Mouse (Mus musculus) R1 (cell line): ENCODE measurements at regions not wholly inside any gene's neighbourhood (a gene's known extent, or its start where the extent isn't known, plus 50 kb on each side); places are given as distances from the start of the nearest gene placed in this dataset.
A peak's percentile ranks its signal among the peaks of the same experiment; 100 is the strongest.

Source experiments
- DNase-seq: peaks from one replicate; pipeline ENCODE4 v3.0.0-alpha.2; 2018; ENCODE audit warnings: low read depth, low spot score

- no peak for DNase-seq
Measured at GRCm38 (mm10) chr3:35232487-35232886, 521.4 kb upstream of the Atp11b start.

DNA sequence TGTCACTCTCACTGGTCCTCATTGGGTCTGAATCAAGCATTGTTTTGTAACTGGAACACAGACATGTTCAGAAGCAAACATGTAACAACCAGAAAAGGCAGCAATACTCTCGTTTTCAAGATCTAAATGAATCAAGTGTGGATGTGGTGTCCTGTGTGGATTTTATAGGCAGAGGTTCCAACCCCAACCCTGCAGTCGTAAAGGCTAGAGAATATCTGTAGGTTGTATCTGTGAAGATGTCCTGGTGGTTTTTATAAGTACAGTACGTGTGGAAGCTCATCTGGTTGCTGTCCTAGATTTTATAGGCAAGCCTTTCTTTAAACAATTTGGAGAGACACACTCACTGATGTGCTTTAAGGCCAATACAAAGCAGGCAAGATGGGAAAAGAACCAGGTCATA lies 518.8 kb upstream of the Atp11b start:
- no peak for DNase-seq

DNA sequence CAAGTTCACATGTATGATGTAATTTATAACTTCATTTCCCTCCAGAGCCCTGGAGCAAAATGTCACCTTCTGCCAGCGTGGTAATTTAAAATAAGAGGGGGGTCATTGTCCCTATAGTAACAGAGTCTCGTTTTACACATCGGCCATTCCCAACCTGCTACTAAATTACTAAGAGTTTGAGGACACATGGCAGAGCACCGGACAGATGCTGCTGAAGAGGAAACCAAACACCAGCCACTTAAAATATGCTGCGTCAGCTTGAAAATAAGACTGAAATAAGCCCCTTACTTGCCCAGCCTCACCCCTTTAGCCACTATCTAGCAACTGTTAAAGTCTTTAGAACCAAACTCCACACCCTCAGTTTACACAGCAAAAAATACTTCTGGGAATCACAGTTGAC lies 518.1 kb upstream of the Atp11b start:
- DNase-seq, result no peak

DNA sequence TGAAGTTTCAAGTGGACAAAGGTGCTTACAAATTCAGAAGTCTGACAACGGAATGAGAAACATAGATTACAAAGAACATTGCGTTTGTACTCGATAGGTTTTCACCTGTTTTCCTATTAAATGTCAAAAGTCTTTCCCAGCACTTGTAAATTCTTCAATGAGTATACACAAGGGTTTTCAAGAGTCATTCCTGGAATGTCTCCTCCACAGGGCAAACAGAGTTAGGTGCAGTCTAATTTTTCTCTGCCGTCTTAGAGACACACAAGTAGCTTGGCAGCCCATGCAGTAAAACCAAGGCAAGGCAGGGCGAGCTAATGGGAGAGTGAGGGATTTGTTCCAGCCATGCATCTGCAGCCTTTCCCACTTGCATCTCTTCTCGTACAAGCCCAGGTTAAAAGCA lies 516.6 kb upstream of the Atp11b start:
- no peak for DNase-seq

GRCm38 (mm10) chr3:35242349-35242748 lies 511.6 kb upstream of the Atp11b start:
- peak; percentile 69 for DNase-seq

- peak; percentile 52 for DNase-seq
Measured at GRCm38 (mm10) chr3:35242871-35243529, 510.9 kb upstream of the Atp11b start.

DNA sequence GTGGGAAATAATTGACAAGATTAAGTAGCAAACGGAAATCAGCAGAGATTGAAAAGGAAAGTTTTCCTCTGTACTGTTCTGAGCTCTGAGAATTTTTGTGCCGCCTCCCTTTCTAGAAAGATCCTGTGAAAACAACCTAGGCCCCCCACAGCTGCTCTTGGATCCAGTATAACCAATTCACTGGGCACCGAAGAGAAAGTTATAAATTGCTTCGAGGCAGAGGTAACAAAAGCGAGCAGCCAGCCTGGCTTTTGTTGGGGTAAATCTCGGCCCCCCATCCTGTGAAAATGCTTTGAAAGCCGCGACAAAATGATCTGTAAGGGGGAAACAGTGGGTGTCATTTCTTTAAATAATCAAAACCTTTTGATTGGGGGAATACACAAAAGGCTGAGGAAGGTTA lies 508.9 kb upstream of the Atp11b start:
- no peak for DNase-seq

GRCm38 (mm10) chr3:35245946-35246665 lies 507.8 kb upstream of the Atp11b start:
- peak; percentile 30 for DNase-seq

- no peak for DNase-seq
Measured at GRCm38 (mm10) chr3:35249160-35249559, 504.7 kb upstream of the Atp11b start.

DNA sequence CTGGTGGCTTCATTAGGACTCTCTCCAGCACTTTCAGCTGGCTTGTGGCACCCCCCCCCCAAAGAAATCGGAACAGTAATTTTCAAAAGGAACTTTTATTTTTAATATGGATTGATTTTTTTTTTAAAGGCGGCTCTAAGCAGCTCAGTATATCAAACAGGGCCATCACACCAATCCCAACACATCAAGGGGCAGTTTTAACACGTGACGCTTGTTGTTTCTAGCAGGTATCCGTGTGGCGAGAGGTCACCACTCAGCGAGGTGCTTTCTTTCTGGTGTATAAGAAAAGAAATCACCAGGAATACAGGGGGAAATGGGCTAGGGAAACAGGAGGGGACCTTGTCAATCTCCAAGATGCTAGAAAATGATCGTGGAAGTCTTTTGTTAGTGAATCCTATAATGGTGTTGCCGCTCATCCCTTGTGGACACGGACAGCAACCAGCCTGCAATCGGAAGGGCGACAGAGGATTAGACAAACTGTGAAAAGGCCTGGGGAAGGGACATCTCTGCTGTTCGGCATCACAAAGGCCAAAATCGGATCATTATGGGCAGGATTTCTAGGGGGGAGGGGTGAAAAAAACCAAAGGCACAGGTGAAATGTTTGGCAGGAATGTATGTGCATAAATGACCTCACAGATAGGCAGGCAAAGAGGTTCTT lies 503.7 kb upstream of the Atp11b start:
- peak; percentile 9 for DNase-seq

GRCm38 (mm10) chr3:35253861-35254260 lies 500.0 kb upstream of the Atp11b start:
- no peak for DNase-seq

DNA sequence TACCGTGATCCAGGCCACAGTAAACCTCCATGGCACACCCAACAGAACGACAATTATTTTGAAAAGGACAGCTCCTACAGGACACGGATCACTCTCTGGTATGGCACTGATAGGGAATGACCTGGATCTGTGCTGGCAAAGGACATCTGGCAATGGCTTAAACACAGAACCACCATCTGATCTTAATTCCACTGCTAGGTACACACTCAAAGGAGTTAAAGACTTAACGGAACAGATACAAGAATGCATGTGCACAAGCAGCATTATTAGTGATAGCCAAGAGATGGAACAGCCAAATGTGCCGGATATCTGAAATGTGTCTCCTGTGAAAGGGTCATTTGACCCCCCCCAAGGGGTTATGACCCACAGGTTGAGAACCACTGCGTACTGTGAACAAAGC lies 493.0 kb upstream of the Atp11b start:
- DNase-seq, result no peak

DNA sequence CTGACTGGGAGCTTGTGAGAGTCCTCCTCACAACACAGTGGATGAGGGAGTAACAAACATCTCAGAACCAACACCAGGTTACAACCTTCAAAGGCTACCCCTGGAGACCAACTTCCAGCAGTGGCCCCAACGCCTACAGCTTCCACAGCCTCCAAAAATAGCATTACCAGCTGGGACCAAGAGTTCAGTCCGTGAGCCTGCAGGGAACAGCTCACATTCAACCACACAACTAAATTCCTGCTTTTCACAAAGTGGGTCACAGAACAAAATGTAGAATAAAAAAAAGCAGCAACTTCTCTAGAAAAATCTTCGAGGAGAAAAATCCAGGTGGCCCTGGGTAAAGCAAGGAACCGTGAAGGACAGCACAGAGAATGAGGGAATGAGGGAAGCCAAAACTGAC lies 485.0 kb upstream of the Atp11b start:
- no peak for DNase-seq

DNA sequence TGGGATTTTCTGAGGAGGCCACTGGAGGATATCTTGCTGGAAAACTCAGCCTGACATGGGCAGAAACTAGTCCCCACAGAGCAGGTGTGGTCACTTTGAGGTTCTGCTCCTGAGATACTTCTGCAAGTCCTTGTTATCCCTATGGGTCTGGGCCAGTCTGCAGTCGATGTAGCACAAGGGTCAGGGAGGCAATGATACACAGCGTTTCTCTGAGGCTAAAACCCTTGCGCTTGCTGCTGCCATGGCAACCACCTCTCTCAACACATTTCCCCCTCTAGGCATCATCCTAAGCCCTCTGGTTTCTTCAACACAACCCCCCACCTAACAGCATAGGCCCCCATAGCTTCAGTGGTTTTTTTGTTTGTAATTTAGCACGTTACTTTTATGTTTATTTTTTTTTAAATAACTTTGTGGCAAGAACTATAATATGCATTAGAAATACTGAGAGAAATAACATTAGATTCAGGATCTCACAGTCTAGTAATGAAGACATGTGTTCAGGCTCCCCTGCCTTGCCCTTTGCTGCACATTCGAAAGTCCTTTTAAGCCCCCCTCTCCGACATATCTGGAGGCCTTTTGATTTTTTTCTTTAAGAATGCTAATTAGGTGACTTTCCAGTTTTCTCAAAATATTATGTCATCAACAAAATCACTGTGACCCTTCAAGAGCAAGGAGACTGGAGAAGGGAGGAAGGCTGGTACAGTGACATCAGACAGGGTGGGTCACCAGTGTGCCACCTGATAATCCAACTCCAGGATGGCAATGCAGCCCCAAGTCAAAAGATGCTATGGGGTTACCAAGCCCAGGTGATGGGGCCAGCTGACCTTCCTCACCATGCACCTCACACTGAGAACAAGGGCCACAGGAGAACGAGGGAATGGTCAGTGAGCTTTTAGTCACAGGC lies 483.7 kb upstream of the Atp11b start:
- DNase-seq, result peak; percentile 7

GRCm38 (mm10) chr3:35273546-35273945 lies 480.4 kb upstream of the Atp11b start:
- no peak for DNase-seq

- no peak for DNase-seq
Measured at GRCm38 (mm10) chr3:35280981-35281380, 472.9 kb upstream of the Atp11b start.

- no peak for DNase-seq
Measured at GRCm38 (mm10) chr3:35282106-35282505, 471.8 kb upstream of the Atp11b start.

DNA sequence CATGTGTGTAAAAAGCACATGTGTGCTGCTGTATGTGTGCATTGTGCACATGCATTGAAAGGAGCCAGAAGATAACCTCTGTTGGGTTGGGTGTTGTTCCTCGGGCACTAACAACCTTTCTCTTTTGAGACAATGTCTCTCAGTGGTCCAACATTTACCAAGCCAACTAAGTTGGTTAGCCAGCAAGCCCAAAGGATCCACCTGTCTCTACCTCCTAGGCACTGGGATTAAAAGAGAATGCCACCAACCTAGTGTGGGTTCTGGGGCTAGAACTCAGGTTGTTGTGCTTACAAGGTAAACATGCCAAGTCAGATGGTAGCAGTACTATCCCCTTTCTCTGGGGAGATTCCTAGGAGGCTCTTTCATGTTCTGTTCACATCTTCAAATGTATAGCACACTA lies 459.1 kb upstream of the Atp11b start:
- no peak for DNase-seq

DNA sequence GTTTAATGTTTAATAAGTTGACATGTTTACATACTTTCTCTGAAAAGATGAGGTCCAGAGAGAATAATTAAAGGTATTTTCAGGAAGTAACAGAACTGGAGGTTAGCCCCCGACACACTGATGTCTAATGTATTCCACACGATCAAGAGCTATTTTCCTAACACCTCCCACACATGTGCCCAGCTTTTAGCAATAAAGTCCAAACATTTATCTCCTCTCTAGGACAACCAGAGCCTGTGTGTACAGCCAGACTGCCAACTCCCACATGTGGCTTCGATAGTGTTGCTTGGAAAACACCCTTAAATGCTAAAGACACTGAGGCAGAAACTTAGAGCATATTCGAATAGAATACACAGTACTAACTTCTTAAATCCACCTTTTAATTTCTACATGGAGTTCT lies 458.2 kb upstream of the Atp11b start:
- no peak for DNase-seq

GRCm38 (mm10) chr3:35299036-35299435 lies 454.9 kb upstream of the Atp11b start:
- DNase-seq, result no peak

GRCm38 (mm10) chr3:35306013-35306412 lies 447.9 kb upstream of the Atp11b start:
- no peak for DNase-seq

- DNase-seq, result no peak
Measured at GRCm38 (mm10) chr3:35314177-35314576, 439.7 kb upstream of the Atp11b start.
